Mouse (Mus musculus) liver, postnatal 0 days (tissue): ENCODE measurements at regions not wholly inside any gene's neighbourhood (a gene's known extent, or its start where the extent isn't known, plus 50 kb on each side); places are given as distances from the start of the nearest gene placed in this dataset.

Source experiments
- CTCF ChIP-seq: sonication (generic); IDR thresholded peaks from 2 replicates; pipeline ENCODE4 v1.5.1; 2016; ENCODE audit warnings: antibody characterized with exemption, low read depth
- EP300 ChIP-seq: IDR thresholded peaks from 2 replicates; pipeline ENCODE4 v1.6.1; 2016; ENCODE audit warnings: antibody characterized with exemption, low read depth, mild to moderate bottlenecking

DNA sequence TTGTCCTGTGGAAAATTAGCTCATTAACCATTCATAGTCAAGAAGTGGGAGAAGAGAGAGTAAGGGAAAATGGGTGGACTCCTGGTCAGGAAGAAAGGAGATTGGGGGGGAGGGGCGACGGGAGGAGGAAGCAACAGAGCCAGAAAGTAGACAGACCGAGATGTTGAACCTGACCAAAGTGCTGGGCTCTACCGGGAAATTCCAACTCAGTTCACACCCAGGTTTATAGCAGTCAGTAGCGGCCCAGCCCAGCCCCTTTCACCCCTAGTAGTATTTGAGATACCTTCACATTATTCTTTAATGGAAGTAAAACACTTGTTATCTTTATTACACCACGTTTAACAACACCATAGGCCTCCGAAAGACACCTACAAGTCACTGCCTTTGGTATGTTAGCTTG is 158.2 kb downstream of the Hibadh start:
- TF ChIP-seq CTCF (no peak), EP300 (no peak)
